Mouse (Mus musculus): ENCODE results near the gene Runx2.

Runx2 gene

GRCm38 (mm10) chr17:44455681-44456600, 358.7 kb downstream of the Runx2 start:
- peak; percentile 28 for DNase-seq

DNA sequence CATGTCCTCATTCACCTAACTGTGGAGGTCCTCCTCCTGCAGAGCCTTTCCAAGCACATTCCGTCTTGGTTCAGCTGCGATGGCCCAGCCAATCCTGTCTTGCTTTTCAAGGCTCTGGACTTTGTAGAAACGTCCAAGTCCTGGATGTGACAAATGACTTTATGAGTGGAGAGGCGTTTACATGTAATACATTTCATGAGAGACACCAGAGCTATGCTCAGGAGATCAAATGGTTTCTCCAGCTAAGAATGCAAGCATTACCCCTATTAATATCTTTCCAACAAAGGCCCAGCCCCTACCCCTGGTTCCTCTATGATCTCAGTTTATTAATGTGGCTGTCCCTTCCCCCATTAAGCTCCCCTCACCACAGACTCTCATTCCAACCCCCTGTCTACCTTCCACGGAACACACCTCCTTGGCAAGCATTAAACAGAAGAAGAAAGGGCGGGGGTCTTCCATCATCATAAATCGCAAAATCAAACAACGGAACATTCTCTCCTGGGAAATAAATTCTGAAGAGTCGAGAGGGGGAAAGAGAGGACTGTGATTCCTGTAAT, 364.6 kb downstream of the Runx2 start:
- no peak for DNase-seq
